In genomic region chr1:138970053-138970452, GRCm38 (mm10) we compare ENCODE assay signal across 19 mouse cellular contexts. TPM values are rescaled to one million over a fixed set of nuclear protein-coding genes. Genes with fewer than 3 reads are reported as not detected.
DNase-seq lines count a peak whose midpoint lies in the region; ATAC-seq and TF ChIP-seq lines count a peak whose summit lies in the region.
"Had no signal": no experiment of that assay in that cellular context is flagged by ENCODE, and none has a peak within 500 bp of the region (broad histone marks: within the 10 kb centered on the region; RNA-seq: fewer than 3 reads in every experiment).

No protein-coding gene starts in this region.

- ATAC-seq in hindbrain, postnatal 0 days: no peak
- no peak for ATAC-seq in hindbrain, embryonic 11.5 days (ENCODE audit: low FRiP score)

- peak; percentile 50 to 55 for DNase-seq in frontal cortex, postnatal 36 days (ENCODE audit: low spot score in 2 of 2)
- no peak for DNase-seq in frontal cortex, postnatal 10 days (ENCODE audit: low spot score in 2 of 2)
- DNase-seq in hindbrain, postnatal 0 days (ENCODE audit: low spot score): no peak
- no peak for DNase-seq in hindbrain, embryonic 11.5 days (ENCODE audit: low spot score)
- peak; percentile 69 for DNase-seq in right cerebral cortex, adult 18-20 months
- DNase-seq in right cerebral cortex, postnatal 14 days: no peak
- no peak for DNase-seq in kidney, postnatal 10 days
- no peak for DNase-seq in spleen, postnatal 36 days (ENCODE audit: low spot score in 2 of 2)
- DNase-seq: cerebellum, adult 9-11 months; heart, postnatal 4 days; kidney, adult 8-10 months; kidney, postnatal 4 days; liver, embryonic 13.5 days; thymus, postnatal 14 days had no signal

- no peak for TF ChIP-seq CTCF in hindbrain, postnatal 0 days (IDR thresholded peaks at IDR 0.05; ENCODE audit: low read depth)

- no peak overlapping the region for H3K4me3 ChIP-seq in hindbrain, postnatal 0 days (ENCODE audit: low read length)
- H3K4me3 ChIP-seq in hindbrain, embryonic 11.5 days (ENCODE audit: low read depth, low read length): no peak overlapping the region
- H3K4me3 ChIP-seq: embryonic facial prominence, embryonic 13.5 days; liver, embryonic 13.5 days; lung, embryonic 15.5 days; midbrain, embryonic 12.5 days; neural tube, embryonic 13.5 days had no signal

- H3K27ac ChIP-seq in hindbrain, postnatal 0 days: 0 out of 2 replicates have a peak overlapping the region, but pooled peaks have one; percentile 32
- H3K27ac ChIP-seq in hindbrain, embryonic 11.5 days (ENCODE audit: low read depth, low read length): no peak overlapping the region
- H3K27ac ChIP-seq: embryonic facial prominence, embryonic 13.5 days; liver, embryonic 13.5 days; lung, embryonic 15.5 days; macrophage; midbrain, embryonic 12.5 days; neural tube, embryonic 13.5 days had no signal

- no peaks in the 10 kb centered on the region for H3K4me1 ChIP-seq in hindbrain, postnatal 0 days (ENCODE audit: insufficient read depth, low read length)
- no peaks in the 10 kb centered on the region for H3K4me1 ChIP-seq in hindbrain, embryonic 11.5 days (replicated peaks; ENCODE audit: control insufficient read depth, insufficient read depth, low read length)
- H3K4me1 ChIP-seq: midbrain, embryonic 12.5 days; neural tube, embryonic 13.5 days had no signal

- H3K9me3 ChIP-seq in hindbrain, postnatal 0 days (ENCODE audit: low read length): no peaks in the 10 kb centered on the region
- no peaks in the 10 kb centered on the region for H3K9me3 ChIP-seq in hindbrain, embryonic 11.5 days (ENCODE audit: control insufficient read depth, low read length)
- H3K9me3 ChIP-seq: embryonic facial prominence, embryonic 13.5 days; liver, embryonic 13.5 days; lung, embryonic 15.5 days; midbrain, embryonic 12.5 days; neural tube, embryonic 13.5 days had no signal

- 60% methylated on average over 4 of the region's 4 CpGs for WGBS in hindbrain, postnatal 0 days
- 80% methylated on average over 4 of the region's 4 CpGs for WGBS in hindbrain, embryonic 11.5 days

- no peaks in the 10 kb centered on the region; the same call in 1 of the 2 replicates for H3K36me3 ChIP-seq in hindbrain, postnatal 0 days (ENCODE audit: insufficient read depth, low read length)
- H3K36me3 ChIP-seq in hindbrain, embryonic 11.5 days (ENCODE audit: control insufficient read depth, insufficient read depth, low read length): no peaks in the 10 kb centered on the region
- H3K36me3 ChIP-seq: embryonic facial prominence, embryonic 13.5 days; liver, embryonic 13.5 days; lung, embryonic 15.5 days; neural tube, embryonic 13.5 days had no signal

- no peaks in the 10 kb centered on the region for H3K27me3 ChIP-seq in hindbrain, postnatal 0 days (ENCODE audit: insufficient read depth, low read length)
- no peaks in the 10 kb centered on the region for H3K27me3 ChIP-seq in hindbrain, embryonic 11.5 days (ENCODE audit: control insufficient read depth, insufficient read depth, low read length)
- H3K27me3 ChIP-seq: embryonic facial prominence, embryonic 13.5 days; liver, embryonic 13.5 days; lung, embryonic 15.5 days; midbrain, embryonic 12.5 days; neural tube, embryonic 13.5 days had no signal

- no peak overlapping the region for H3K9ac ChIP-seq in hindbrain, postnatal 0 days (replicated peaks; ENCODE audit: low read length)
- no peak overlapping the region for H3K9ac ChIP-seq in hindbrain, embryonic 11.5 days (ENCODE audit: low read depth, low read length)
- H3K9ac ChIP-seq: embryonic facial prominence, embryonic 13.5 days; liver, embryonic 13.5 days; lung, embryonic 15.5 days; midbrain, embryonic 12.5 days; neural tube, embryonic 13.5 days had no signal

- no peak overlapping the region for H3K4me2 ChIP-seq in hindbrain, postnatal 0 days (ENCODE audit: low read depth, low read length)
- no peak overlapping the region for H3K4me2 ChIP-seq in hindbrain, embryonic 11.5 days (replicated peaks; ENCODE audit: low read depth, low read length)
- H3K4me2 ChIP-seq: embryonic facial prominence, embryonic 13.5 days; liver, embryonic 13.5 days; lung, embryonic 15.5 days; midbrain, embryonic 12.5 days; neural tube, embryonic 13.5 days had no signal

RNA-seq across cellular contexts. Expression of gene Dennd1b, which starts 6.8 kb away (rescaled TPM):
- total RNA-seq in hindbrain, postnatal 0 days (2014; rRNA removed): 25.4 and 30.9 TPM in 2 replicates
- polyA plus RNA-seq in hindbrain, postnatal 0 days (2015; fragmentation: Nextera tagmentation; extraction: Ambion mirVana): 8.3 and 9.5 TPM in 2 replicates
- polyA plus RNA-seq in hindbrain, embryonic 11.5 days (2014; fragmentation: Nextera tagmentation; extraction: Ambion mirVana): 13.1 and 14.7 TPM in 2 replicates

Comparison
In these comparisons a context has a peak if more than half of its experiments do, and no peak if none do; other contexts are left out.
1. DNase-seq: peak in frontal cortex, postnatal 36 days (2 of 2) and right cerebral cortex, adult 18-20 months (single experiment); none in frontal cortex, postnatal 10 days (0 of 2), hindbrain, postnatal 0 days (single experiment), hindbrain, embryonic 11.5 days (single experiment), right cerebral cortex, postnatal 14 days (single experiment), kidney, postnatal 10 days (single experiment) and spleen, postnatal 36 days (0 of 2).